In genomic region chr5:135352995-135353394, GRCm38 (mm10) we compare ENCODE assay signal across 25 mouse cellular contexts. TPM values are rescaled to one million over a fixed set of nuclear protein-coding genes. Genes with fewer than 3 reads are reported as not detected.
DNase-seq lines count a peak whose midpoint lies in the region; ATAC-seq and TF ChIP-seq lines count a peak whose summit lies in the region.
"Had no signal": no experiment of that assay in that cellular context is flagged by ENCODE, and none has a peak within 500 bp of the region (broad histone marks: within the 10 kb centered on the region; RNA-seq: fewer than 3 reads in every experiment).

Gene Trim50 (plus strand): TSS chr5:135353295.

- H3K4me1 ChIP-seq in hindbrain, embryonic 10.5 days (replicated peaks) = no peaks in the 10 kb centered on the region; the same call in 1 of the 2 replicates
- H3K4me1 ChIP-seq in hindbrain, embryonic 14.5 days (replicated peaks; ENCODE audit: control insufficient read depth, insufficient read depth, low read length) = no peaks in the 10 kb centered on the region
- H3K4me1 ChIP-seq in E14TG2a.4 (replicated peaks; ENCODE audit: low read depth, low read length) = peaks cover 8% of the 10 kb centered on the region
- no peaks in the 10 kb centered on the region for H3K4me1 ChIP-seq in ES-Bruce4 (ENCODE audit: control insufficient read depth, insufficient read depth, low read length)
- peaks cover 6% of the 10 kb centered on the region for H3K4me1 ChIP-seq in limb, embryonic 10.5 days
- H3K4me1 ChIP-seq: forebrain, embryonic 13.5 days; heart, embryonic 13.5 days; hindbrain, embryonic 12.5 days had no signal

- 62% methylated on average over 9 of the region's 9 CpGs for WGBS in hindbrain, embryonic 10.5 days
- WGBS in hindbrain, embryonic 14.5 days = 70% methylated on average over 9 of the region's 9 CpGs
- WGBS in limb, embryonic 10.5 days = 58% methylated on average over 9 of the region's 9 CpGs

- H3K4me2 ChIP-seq in hindbrain, embryonic 14.5 days (replicated peaks) = no peak within 1 kb of the TSS
- H3K4me2 ChIP-seq: forebrain, embryonic 13.5 days; heart, embryonic 13.5 days; hindbrain, embryonic 12.5 days had no signal

- no peak within 1 kb of the TSS for H3K27ac ChIP-seq in hindbrain, embryonic 10.5 days
- H3K27ac ChIP-seq in hindbrain, embryonic 14.5 days = no peak within 1 kb of the TSS
- H3K27ac ChIP-seq in ES-Bruce4 (ENCODE audit: insufficient read depth, low read length) = no peak within 1 kb of the TSS
- no peak within 1 kb of the TSS for H3K27ac ChIP-seq in limb, embryonic 10.5 days
- H3K27ac ChIP-seq: forebrain, embryonic 13.5 days; heart, embryonic 13.5 days; hindbrain, embryonic 12.5 days; hindbrain, postnatal 0 days had no signal

- peaks cover 9% of the 10 kb centered on the region for H3K9me3 ChIP-seq in hindbrain, embryonic 10.5 days
- no peaks in the 10 kb centered on the region for H3K9me3 ChIP-seq in hindbrain, embryonic 14.5 days (ENCODE audit: control insufficient read depth, low read length)
- H3K9me3 ChIP-seq in E14TG2a.4 (ENCODE audit: low read length) (peaks cover 22% of the 10 kb centered on the region), ES-Bruce4 (replicated peaks; ENCODE audit: control insufficient read depth, insufficient read depth, low read length, poor library complexity, severe bottlenecking) (0 out of 2 replicates have a peak, but pooled peaks cover 5% of the 10 kb centered on the region)
- peaks cover 2% of the 10 kb centered on the region for H3K9me3 ChIP-seq in limb, embryonic 10.5 days (replicated peaks)

- TF ChIP-seq POLR2A in ES-Bruce4 (IDR thresholded peaks at IDR 0.05; ENCODE audit: insufficient read depth, low read length) = no peak

- H3K27me3 ChIP-seq in hindbrain, embryonic 10.5 days (ENCODE audit: insufficient read depth, poor library complexity, severe bottlenecking) = peaks cover 18% of the 10 kb centered on the region
- no peaks in the 10 kb centered on the region for H3K27me3 ChIP-seq in hindbrain, embryonic 14.5 days (ENCODE audit: control insufficient read depth, insufficient read depth, low read length)
- peaks cover 47% of the 10 kb centered on the region for H3K27me3 ChIP-seq in E14TG2a.4 (ENCODE audit: insufficient read depth, low read length)
- H3K27me3 ChIP-seq in ES-Bruce4 (ENCODE audit: control insufficient read depth, insufficient read depth, low read length, poor library complexity, severe bottlenecking) = no peaks in the 10 kb centered on the region
- peaks cover 30% of the 10 kb centered on the region for H3K27me3 ChIP-seq in limb, embryonic 10.5 days (ENCODE audit: low read depth, poor library complexity, severe bottlenecking)

- TF ChIP-seq EP300 in ES-Bruce4 (IDR thresholded peaks at IDR 0.05; ENCODE audit: insufficient read depth, low read depth, low read length) = no peak

- H3K36me3 ChIP-seq in hindbrain, embryonic 10.5 days = no peaks in the 10 kb centered on the region
- no peaks in the 10 kb centered on the region for H3K36me3 ChIP-seq in hindbrain, embryonic 14.5 days (replicated peaks; ENCODE audit: control insufficient read depth, insufficient read depth)
- H3K36me3 ChIP-seq in E14TG2a.4 (ENCODE audit: insufficient read depth, low read length) (no peaks in the 10 kb centered on the region), ES-Bruce4 (ENCODE audit: control insufficient read depth, insufficient read depth, low read length, poor library complexity, severe bottlenecking) (no peaks in the 10 kb centered on the region)
- H3K36me3 ChIP-seq in limb, embryonic 10.5 days = no peaks in the 10 kb centered on the region
- H3K36me3 ChIP-seq: heart, embryonic 13.5 days; hindbrain, embryonic 12.5 days had no signal

- no peak for ATAC-seq in hindbrain, embryonic 14.5 days (ENCODE audit: low FRiP score)
- ATAC-seq: activated CD4-positive, CD25-positive, alpha-beta regulatory T cell, adult 4 months; forebrain, embryonic 13.5 days; hindbrain, postnatal 0 days; Patski had no signal

- TF ChIP-seq CTCF in E14TG2a.4 (conservative IDR thresholded peaks at IDR 0.05; ENCODE audit: low read length) = no peak
- TF ChIP-seq CTCF in ES-Bruce4 (IDR thresholded peaks at IDR 0.05; ENCODE audit: low read depth, low read length) = no peak

- H3K9ac ChIP-seq in hindbrain, embryonic 14.5 days = no peak within 1 kb of the TSS
- no peak within 1 kb of the TSS; the same call in 1 of the 2 replicates for H3K9ac ChIP-seq in ES-Bruce4 (ENCODE audit: low read depth, poor library complexity, severe bottlenecking)
- H3K9ac ChIP-seq: forebrain, embryonic 13.5 days; heart, embryonic 13.5 days; hindbrain, embryonic 12.5 days had no signal

- H3K4me3 ChIP-seq in hindbrain, embryonic 10.5 days = peak within 1 kb of the TSS; percentile 21; the same call in 1 of the 2 replicates
- no peak within 1 kb of the TSS for H3K4me3 ChIP-seq in hindbrain, embryonic 14.5 days (replicated peaks; ENCODE audit: low read length)
- H3K4me3 ChIP-seq in E14TG2a.4 (replicated peaks; ENCODE audit: low read length) (peak within 1 kb of the TSS; percentile 72), ES-Bruce4 (ENCODE audit: low read depth, low read length) (peak within 1 kb of the TSS; percentile 46)
- H3K4me3 ChIP-seq in limb, embryonic 10.5 days = peak within 1 kb of the TSS; percentile 29
- H3K4me3 ChIP-seq: forebrain, embryonic 13.5 days; heart, embryonic 13.5 days; hindbrain, embryonic 12.5 days had no signal

- DNase-seq in hindbrain, embryonic 10.5 days (ENCODE audit: low spot score) = no peak
- DNase-seq in hindbrain, embryonic 14.5 days (ENCODE audit: low spot score) = no peak
- DNase-seq in limb, embryonic 10.5 days (ENCODE audit: low spot score) = no peak
- DNase-seq in gastrocnemius, postnatal 25 days = no peak
- no peak for DNase-seq in adrenal gland, postnatal 25 days
- DNase-seq: cerebellum, adult 18-20 months; cerebellum, adult 9-11 months; cerebellum, postnatal 36 days; gastrocnemius, postnatal 10 days; heart, postnatal 36 days; kidney, adult 11 months had no signal

RNA-seq across cellular contexts. Expression of gene Trim50, which starts in this region (rescaled TPM):
- polyA plus RNA-seq in hindbrain, embryonic 10.5 days (2016; fragmentation: Nextera tagmentation; extraction: Ambion mirVana) = 0.08 TPM in 1 of 2 replicates, not detected in the other
- polyA plus RNA-seq in hindbrain, embryonic 14.5 days (2014; fragmentation: Nextera tagmentation; extraction: Ambion mirVana) = not detected in 2 replicates
- not detected in 2 replicates for polyA plus RNA-seq in ES-Bruce4 (2011; ENCODE audit: insufficient read depth, insufficient read length, low read depth, missing spikeins)
- polyA plus RNA-seq in limb, embryonic 10.5 days (2016; fragmentation: Nextera tagmentation; extraction: Ambion mirVana) = not detected in 2 replicates
- not detected for total RNA-seq in gastrocnemius, postnatal 25 days (2021)
- not detected in 2 replicates for total RNA-seq in adrenal gland, postnatal 25 days (2021)
- total RNA-seq: adrenal gland, adult 18-20 months; adrenal gland, postnatal 14 days; gastrocnemius, postnatal 10 days; heart, postnatal 36 days; hindbrain, postnatal 0 days had no signal
- polyA plus RNA-seq: embryonic facial prominence, embryonic 11.5 days; forebrain, embryonic 13.5 days; gonadal fat pad, adult 2 months; heart, embryonic 13.5 days; heart, postnatal 0 days; hindbrain, embryonic 12.5 days; intestine, embryonic 14.5 days; Patski had no signal
